Mouse (Mus musculus) midbrain, embryonic 12.5 days (tissue): ENCODE measurements around the gene Xirp1. TPM values are rescaled to one million over a fixed set of nuclear protein-coding genes. Genes with fewer than 3 reads are reported as not detected.

Source experiments
- ATAC-seq: fragments of 200-750 bp; cut with Nextera tagmentation; 2 replicates; pipeline ENCODE4 v1.8.0; 2017; ENCODE audit warnings: low read depth, moderate TSS enrichment, moderate library complexity; ENCODE audit not compliant: low FRiP score
- H3K27ac ChIP-seq: fragments of 300-500 bp; sonication (generic); replicated peaks from 2 replicates; pipeline ENCODE4 v1.5.1; 2016; ENCODE audit warnings: mild to moderate bottlenecking
- H3K27me3 ChIP-seq: fragments of 300-500 bp; sonication (generic); 2 replicates; pipeline ENCODE4 v1.6.1; 2016; ENCODE audit warnings: mild to moderate bottlenecking
- H3K36me3 ChIP-seq: fragments of 300-500 bp; sonication (generic); 2 replicates; pipeline ENCODE4 v1.6.1; 2016
- H3K4me1 ChIP-seq: fragments of 300-500 bp; sonication (generic); 2 replicates; pipeline ENCODE4 v1.6.1; 2016
- H3K4me2 ChIP-seq: fragments of 300-500 bp; sonication (generic); replicated peaks from 2 replicates; pipeline ENCODE4 v1.6.1; 2016; ENCODE audit warnings: mild to moderate bottlenecking, moderate library complexity
- H3K4me3 ChIP-seq: fragments of 300-500 bp; sonication (generic); 2 replicates; pipeline ENCODE4 v1.5.1; 2016; ENCODE audit warnings: mild to moderate bottlenecking
- H3K9ac ChIP-seq: fragments of 300-500 bp; sonication (generic); replicated peaks from 2 replicates; pipeline ENCODE4 v1.6.1; 2016; ENCODE audit warnings: mild to moderate bottlenecking, moderate library complexity
- H3K9me3 ChIP-seq: fragments of 300-500 bp; sonication (generic); 2 replicates; pipeline ENCODE4 v1.6.1; 2016; ENCODE audit warnings: mild to moderate bottlenecking
- WGBS: fragments of 180-500 bp; shearing (Covaris S2); methylation state at CpG from one replicate; pipeline ENCODE4 v1.1.7; 2016; 5-methylcytosine and 5-hydroxymethylcytosine counted together
- polyA plus RNA-seq: library from polyadenylated mRNA; unstranded; fragments of >200 nt; fragmentation: Nextera tagmentation; extraction: Ambion mirVana; gene quantifications from 2 replicates; pipeline ENCODE4 v1.2.1, GENCODE M21; 2016

Xirp1 gene
- polyA plus RNA-seq: 0.04 TPM in 1 of 2 replicates, not detected in the other

GRCm38 (mm10) chr9:120023086-120023811 lies at the start of gene Xirp1:
Xirp1 (minus strand) TSS chr9:120023598.
- peaks cover 8% of the 10 kb centered on the region; the same call in 1 of the 2 replicates for H3K27me3 ChIP-seq

GRCm38 (mm10) chr9:120073169-120073568 lies 49.8 kb upstream of the Xirp1 start:
- Histone ChIP-seq H3K36me3 (no peaks in the 10 kb centered on the region), H3K27me3 (no peaks in the 10 kb centered on the region; the same call in none of the 2 replicates), H3K9ac (no peak overlapping the region), H3K9me3 (no peaks in the 10 kb centered on the region), H3K4me3 (no peak overlapping the region), H3K4me2 (no peak overlapping the region), H3K27ac (no peak overlapping the region), H3K4me1 (no peaks in the 10 kb centered on the region)
- WGBS: 37% methylated on average over 3 of the region's 3 CpGs
- ATAC-seq: no peak

More at GRCm38 (mm10) chr9:120023086-120023811, at the start of gene Xirp1:
- no peak for ATAC-seq
- Histone ChIP-seq H3K4me1 (no peaks in the 10 kb centered on the region), H3K4me2 (no peak within 1 kb of the TSS), H3K4me3 (no peak within 1 kb of the TSS), H3K36me3 (no peaks in the 10 kb centered on the region), H3K27ac (no peak within 1 kb of the TSS), H3K9ac (no peak within 1 kb of the TSS), H3K9me3 (no peaks in the 10 kb centered on the region)
- WGBS: 86% methylated on average over 18 of the region's 18 CpGs

- Histone ChIP-seq H3K27ac (no peak overlapping the region), H3K27me3 (no peaks in the 10 kb centered on the region; the same call in none of the 2 replicates), H3K9ac (no peak overlapping the region), H3K36me3 (no peaks in the 10 kb centered on the region), H3K9me3 (no peaks in the 10 kb centered on the region), H3K4me1 (no peaks in the 10 kb centered on the region), H3K4me3 (no peak overlapping the region), H3K4me2 (no peak overlapping the region)
- no peak for ATAC-seq
- WGBS: 83% methylated on average over 2 of the region's 2 CpGs
Observed at GRCm38 (mm10) chr9:120071251-120071650, 47.9 kb upstream of the Xirp1 start.

GRCm38 (mm10) chr9:120069779-120070178 lies 46.4 kb upstream of the Xirp1 start, which contains the start of gene Cx3cr1:
Cx3cr1 (minus strand) TSS chr9:120069879.
- Histone ChIP-seq H3K27me3 (no peaks in the 10 kb centered on the region; the same call in none of the 2 replicates), H3K4me2 (no peak within 1 kb of the TSS), H3K4me3 (no peak within 1 kb of the TSS), H3K9ac (no peak within 1 kb of the TSS), H3K27ac (no peak within 1 kb of the TSS), H3K9me3 (no peaks in the 10 kb centered on the region), H3K4me1 (no peaks in the 10 kb centered on the region), H3K36me3 (no peaks in the 10 kb centered on the region)
- WGBS: 87% methylated on average over 11 of the region's 11 CpGs
- ATAC-seq: no peak

GRCm38 (mm10) chr9:120068047-120068446 lies 44.6 kb upstream of the Xirp1 start:
- Histone ChIP-seq H3K4me1 (no peaks in the 10 kb centered on the region), H3K36me3 (no peaks in the 10 kb centered on the region), H3K9ac (no peak overlapping the region), H3K9me3 (no peaks in the 10 kb centered on the region), H3K27ac (no peak overlapping the region), H3K4me3 (no peak overlapping the region), H3K4me2 (no peak overlapping the region), H3K27me3 (no peaks in the 10 kb centered on the region; the same call in 1 of the 2 replicates)
- 72% methylated on average over 10 of the region's 10 CpGs for WGBS
- ATAC-seq: no peak

GRCm38 (mm10) chr9:120067609-120068008 lies 44.2 kb upstream of the Xirp1 start:
- Histone ChIP-seq H3K27ac (no peak overlapping the region), H3K27me3 (no peaks in the 10 kb centered on the region; the same call in 1 of the 2 replicates), H3K9me3 (no peaks in the 10 kb centered on the region), H3K4me1 (no peaks in the 10 kb centered on the region), H3K4me3 (no peak overlapping the region), H3K9ac (no peak overlapping the region), H3K36me3 (no peaks in the 10 kb centered on the region), H3K4me2 (no peak overlapping the region)
- WGBS: 91% methylated on average over 2 of the region's 2 CpGs
- ATAC-seq: no peak

- no peaks in the 10 kb centered on the region for H3K9me3 ChIP-seq
- no peak overlapping the region for H3K4me3 ChIP-seq
- 71% methylated on average over 4 of the region's 4 CpGs for WGBS
- H3K9ac ChIP-seq: no peak overlapping the region
- no peaks in the 10 kb centered on the region for H3K27me3 ChIP-seq
- no peak for ATAC-seq
- H3K4me2 ChIP-seq: no peak overlapping the region
- H3K36me3 ChIP-seq: no peaks in the 10 kb centered on the region
- H3K27ac ChIP-seq: no peak overlapping the region
- no peaks in the 10 kb centered on the region for H3K4me1 ChIP-seq
Observed at GRCm38 (mm10) chr9:120064317-120064716, 40.9 kb upstream of the Xirp1 start.

- Histone ChIP-seq H3K4me2 (no peak overlapping the region), H3K9me3 (no peaks in the 10 kb centered on the region), H3K9ac (no peak overlapping the region), H3K36me3 (no peaks in the 10 kb centered on the region), H3K27me3 (no peaks in the 10 kb centered on the region), H3K27ac (no peak overlapping the region), H3K4me3 (no peak overlapping the region), H3K4me1 (0 out of 2 replicates have a peak, but pooled peaks cover 2% of the 10 kb centered on the region)
- WGBS: 79% methylated on average over 3 of the region's 3 CpGs
- no peak for ATAC-seq
Observed at GRCm38 (mm10) chr9:120058730-120059129, 35.3 kb upstream of the Xirp1 start.

GRCm38 (mm10) chr9:120056201-120056600 lies 32.8 kb upstream of the Xirp1 start:
- no peaks in the 10 kb centered on the region for H3K9me3 ChIP-seq
- WGBS: 83% methylated on average over 9 of the region's 9 CpGs
- H3K4me1 ChIP-seq: 0 out of 2 replicates have a peak, but pooled peaks cover 2% of the 10 kb centered on the region
- no peak overlapping the region for H3K27ac ChIP-seq
- no peaks in the 10 kb centered on the region for H3K27me3 ChIP-seq
- no peak overlapping the region for H3K4me2 ChIP-seq
- H3K4me3 ChIP-seq: no peak overlapping the region
- no peaks in the 10 kb centered on the region for H3K36me3 ChIP-seq
- no peak for ATAC-seq
- H3K9ac ChIP-seq: no peak overlapping the region

- WGBS: 49% methylated on average over 8 of the region's 8 CpGs
- no peak for ATAC-seq
- Histone ChIP-seq H3K27me3 (no peaks in the 10 kb centered on the region), H3K4me2 (no peak overlapping the region), H3K9me3 (no peaks in the 10 kb centered on the region), H3K4me1 (0 out of 2 replicates have a peak, but pooled peaks cover 2% of the 10 kb centered on the region), H3K9ac (no peak overlapping the region), H3K27ac (no peak overlapping the region), H3K36me3 (no peaks in the 10 kb centered on the region), H3K4me3 (no peak overlapping the region)
Observed at GRCm38 (mm10) chr9:120054545-120055277, 31.3 kb upstream of the Xirp1 start.

GRCm38 (mm10) chr9:120049407-120049806 lies 26.0 kb upstream of the Xirp1 start:
- 80% methylated on average over 3 of the region's 3 CpGs for WGBS
- no peak overlapping the region for H3K4me3 ChIP-seq
- H3K27me3 ChIP-seq: no peaks in the 10 kb centered on the region
- no peaks in the 10 kb centered on the region for H3K9me3 ChIP-seq
- H3K9ac ChIP-seq: no peak overlapping the region
- no peak overlapping the region for H3K4me2 ChIP-seq
- no peaks in the 10 kb centered on the region for H3K36me3 ChIP-seq
- no peak overlapping the region for H3K27ac ChIP-seq
- ATAC-seq: no peak
- no peaks in the 10 kb centered on the region for H3K4me1 ChIP-seq

GRCm38 (mm10) chr9:120048495-120048894 lies 25.1 kb upstream of the Xirp1 start:
- Histone ChIP-seq H3K4me3 (no peak overlapping the region), H3K4me2 (no peak overlapping the region), H3K9me3 (no peaks in the 10 kb centered on the region), H3K27me3 (no peaks in the 10 kb centered on the region), H3K36me3 (no peaks in the 10 kb centered on the region), H3K4me1 (no peaks in the 10 kb centered on the region), H3K27ac (no peak overlapping the region), H3K9ac (no peak overlapping the region)
- no peak for ATAC-seq
- 73% methylated on average over 6 of the region's 6 CpGs for WGBS
